Mouse (Mus musculus): ENCODE results near the gene Gbp7.

GRCm38 (mm10) chr3:142587386-142587785 is 57.2 kb downstream of the Gbp7 start:
- TF ChIP-seq POLR2A (IDR thresholded peaks at IDR 0.05; ENCODE audit: insufficient read depth, low read depth, low read length) (no peak), CTCF (IDR thresholded peaks at IDR 0.05; ENCODE audit: insufficient read depth, low read depth, low read length) (no peak)

Measured in olfactory bulb, adult 2 months (tissue).